Mouse (Mus musculus) neural tube, embryonic 11.5 days (tissue): ENCODE results near the gene Thada. TPM values are rescaled to one million over a fixed set of nuclear protein-coding genes. Genes with fewer than 3 reads are reported as not detected.
A peak's percentile ranks its signal among the peaks of the same experiment; 100 is the strongest.

Experiments used
- ATAC-seq: fragments of 200-750 bp; cut with Nextera tagmentation; 2 replicates; pipeline ENCODE4 v1.8.0; 2017; ENCODE audit warnings: moderate number of reproducible peaks, mild to moderate bottlenecking, moderate TSS enrichment, moderate library complexity; ENCODE audit not compliant: insufficient read depth, low FRiP score, low TSS enrichment
- DNase-seq: peaks from one replicate; pipeline ENCODE4 v3.0.0-alpha.2; 2015; ENCODE audit warnings: low spot score
- H3K27ac ChIP-seq: fragments of 300-500 bp; sonication (generic); 2 replicates; pipeline ENCODE4 v1.5.1; 2014; ENCODE audit warnings: low read depth, mild to moderate bottlenecking, low read length
- H3K27me3 ChIP-seq: fragments of 300-500 bp; sonication (generic); 2 replicates; pipeline ENCODE4 v1.6.1; 2014; ENCODE audit warnings: mild to moderate bottlenecking, low read length, mixed read lengths; ENCODE audit not compliant: control insufficient read depth, insufficient read depth
- H3K36me3 ChIP-seq: fragments of 300-500 bp; sonication (generic); 2 replicates; pipeline ENCODE4 v1.6.1; 2014; ENCODE audit warnings: mild to moderate bottlenecking, low read length, moderate library complexity, mixed read lengths; ENCODE audit not compliant: control insufficient read depth, insufficient read depth
- H3K4me1 ChIP-seq: fragments of 300-500 bp; sonication (generic); 2 replicates; pipeline ENCODE4 v1.6.1; 2014; ENCODE audit warnings: low read length, mixed read lengths; ENCODE audit not compliant: control insufficient read depth, insufficient read depth
- H3K4me2 ChIP-seq: fragments of 300-500 bp; sonication (generic); 2 replicates; pipeline ENCODE4 v1.6.1; 2014; ENCODE audit warnings: low read depth, mild to moderate bottlenecking, moderate library complexity
- H3K4me3 ChIP-seq: fragments of 300-500 bp; sonication (generic); 2 replicates; pipeline ENCODE4 v1.5.1; 2014; ENCODE audit warnings: low read depth, low read length
- H3K9ac ChIP-seq: fragments of 300-500 bp; sonication (generic); 2 replicates; pipeline ENCODE4 v1.6.1; 2014; ENCODE audit warnings: mild to moderate bottlenecking, low read length
- H3K9me3 ChIP-seq: fragments of 300-500 bp; sonication (generic); 2 replicates; pipeline ENCODE4 v1.6.1; 2016; ENCODE audit warnings: low read length; ENCODE audit not compliant: control insufficient read depth
- whole genome bisulfite sequencing: fragments of 180-500 bp; shearing (Covaris S2); extraction: QIAGEN DNeasy Blood & Tissue Kit; methylation state at CpG from one replicate; pipeline ENCODE4 v1.1.7; 2014; 5-methylcytosine and 5-hydroxymethylcytosine counted together
- polyA plus RNA-seq: library from polyadenylated mRNA; unstranded; fragments of >200 nt; fragmentation: Nextera tagmentation; extraction: Ambion mirVana; gene quantifications from 2 replicates; pipeline ENCODE4 v1.2.1, GENCODE M21; 2014

The Thada gene
- polyA plus RNA-seq, 1 experiment from 2014 or later, result 10.0 TPM

- H3K36me3 ChIP-seq, result peaks cover 2% of the 10 kb centered on the region; the same call in 1 of the 2 replicates
- H3K27me3 ChIP-seq, result no peaks in the 10 kb centered on the region
- WGBS, result 87% methylated on average over 8 of the region's 8 CpGs
- H3K4me1 ChIP-seq, result no peaks in the 10 kb centered on the region
- H3K27ac ChIP-seq, result no peak overlapping the region
- H3K9me3 ChIP-seq, result no peaks in the 10 kb centered on the region
- no peak for ATAC-seq
- H3K4me2 ChIP-seq, result no peak overlapping the region
- DNase-seq, result no peak
- no peak overlapping the region for H3K9ac ChIP-seq
- H3K4me3 ChIP-seq, result no peak overlapping the region
Measured at GRCm38 (mm10) chr17:84422916-84423315, 43.1 kb downstream of the Thada start.

- Histone ChIP-seq H3K36me3 (peaks cover 2% of the 10 kb centered on the region; the same call in 1 of the 2 replicates), H3K27me3 (no peaks in the 10 kb centered on the region), H3K27ac (no peak overlapping the region), H3K4me2 (no peak overlapping the region), H3K4me1 (no peaks in the 10 kb centered on the region), H3K9ac (no peak overlapping the region), H3K9me3 (no peaks in the 10 kb centered on the region), H3K4me3 (no peak overlapping the region)
- DNase-seq (no peak), ATAC-seq (no peak)
- 63% methylated on average over 4 of the region's 4 CpGs for WGBS
Measured at GRCm38 (mm10) chr17:84422001-84422785, 43.8 kb downstream of the Thada start.

GRCm38 (mm10) chr17:84421042-84421441, 45.0 kb downstream of the Thada start:
- Histone ChIP-seq H3K36me3 (peaks cover 2% of the 10 kb centered on the region; the same call in 1 of the 2 replicates), H3K4me2 (no peak overlapping the region), H3K27ac (no peak overlapping the region), H3K4me1 (no peaks in the 10 kb centered on the region), H3K9ac (no peak overlapping the region), H3K4me3 (no peak overlapping the region), H3K9me3 (no peaks in the 10 kb centered on the region), H3K27me3 (no peaks in the 10 kb centered on the region)
- ATAC-seq (no peak), DNase-seq (peak; percentile 23)
- 93% methylated on average over 4 of the region's 4 CpGs for WGBS

GRCm38 (mm10) chr17:84420276-84420639, 45.7 kb downstream of the Thada start:
- Histone ChIP-seq H3K27ac (0 out of 2 replicates have a peak overlapping the region, but pooled peaks have one; percentile 3), H3K27me3 (no peaks in the 10 kb centered on the region), H3K4me3 (no peak overlapping the region), H3K4me1 (no peaks in the 10 kb centered on the region), H3K9me3 (no peaks in the 10 kb centered on the region), H3K4me2 (no peak overlapping the region), H3K36me3 (peaks cover 2% of the 10 kb centered on the region; the same call in 1 of the 2 replicates), H3K9ac (no peak overlapping the region)
- DNase-seq, result no peak
- WGBS, result 74% methylated on average over 3 of the region's 3 CpGs
- ATAC-seq, result no peak

GRCm38 (mm10) chr17:84419326-84420275, 46.4 kb downstream of the Thada start:
- Histone ChIP-seq H3K9me3 (no peaks in the 10 kb centered on the region), H3K9ac (no peak overlapping the region), H3K4me3 (no peak overlapping the region), H3K4me2 (no peak overlapping the region), H3K27ac (no peak overlapping the region), H3K27me3 (no peaks in the 10 kb centered on the region), H3K4me1 (no peaks in the 10 kb centered on the region), H3K36me3 (peaks cover 2% of the 10 kb centered on the region; the same call in 1 of the 2 replicates)
- DNase-seq (no peak), ATAC-seq (no peak)
- 73% methylated on average over 11 of the region's 11 CpGs for WGBS

- no peak for ATAC-seq
- no peaks in the 10 kb centered on the region for H3K36me3 ChIP-seq
Measured at GRCm38 (mm10) chr17:84415936-84416335, 50.1 kb downstream of the Thada start.

GRCm38 (mm10) chr17:84408731-84409130, 57.3 kb downstream of the Thada start:
- Histone ChIP-seq H3K4me1 (no peaks in the 10 kb centered on the region), H3K4me3 (no peak overlapping the region), H3K36me3 (no peaks in the 10 kb centered on the region), H3K27me3 (no peaks in the 10 kb centered on the region), H3K27ac (no peak overlapping the region), H3K4me2 (no peak overlapping the region), H3K9ac (no peak overlapping the region), H3K9me3 (no peaks in the 10 kb centered on the region)
- ATAC-seq (no peak), DNase-seq (no peak)
- WGBS, result 95% methylated on average over 1 of the region's 1 CpGs

More at GRCm38 (mm10) chr17:84415936-84416335, 50.1 kb downstream of the Thada start:
- Histone ChIP-seq H3K4me1 (no peaks in the 10 kb centered on the region), H3K27ac (no peak overlapping the region), H3K9me3 (no peaks in the 10 kb centered on the region), H3K4me2 (no peak overlapping the region), H3K4me3 (no peak overlapping the region), H3K9ac (no peak overlapping the region), H3K27me3 (no peaks in the 10 kb centered on the region)
- WGBS, result 96% methylated on average over 3 of the region's 3 CpGs
- DNase-seq, result no peak

- 92% methylated on average over 6 of the region's 6 CpGs for WGBS
- H3K4me1 ChIP-seq, result no peaks in the 10 kb centered on the region
Measured at GRCm38 (mm10) chr17:84405616-84406015, 60.4 kb downstream of the Thada start.

More at GRCm38 (mm10) chr17:84405616-84406015, 60.4 kb downstream of the Thada start:
- H3K4me2 ChIP-seq, result no peak overlapping the region
- no peak for DNase-seq
- no peak overlapping the region for H3K27ac ChIP-seq
- ATAC-seq, result no peak
- no peak overlapping the region for H3K4me3 ChIP-seq
- no peaks in the 10 kb centered on the region for H3K27me3 ChIP-seq
- H3K36me3 ChIP-seq, result no peaks in the 10 kb centered on the region
- H3K9me3 ChIP-seq, result no peaks in the 10 kb centered on the region
- no peak overlapping the region for H3K9ac ChIP-seq
